Mouse (Mus musculus) lung, postnatal 0 days (tissue): ENCODE data around the gene Afap1.

Source experiments
- CTCF ChIP-seq: IDR thresholded peaks from 2 replicates; pipeline ENCODE4 v1.5.1; 2016; ENCODE audit warnings: antibody characterized with exemption, mild to moderate bottlenecking
- EP300 ChIP-seq: IDR thresholded peaks from 2 replicates; pipeline ENCODE4 v1.6.1; 2016; ENCODE audit warnings: antibody characterized with exemption, mild to moderate bottlenecking, control low read depth

GRCm38 (mm10) chr5:35884689-35885088 lies 8.4 kb upstream of the Afap1 start:
- no peak for TF ChIP-seq CTCF
- no peak for TF ChIP-seq EP300
